Mouse (Mus musculus) bone marrow, adult 2 months (tissue): ENCODE results near the gene Fbxo28. TPM values are rescaled to one million over a fixed set of nuclear protein-coding genes. Genes with fewer than 3 reads are reported as not detected.

Source experiments
- H3K27ac ChIP-seq: fragments of 200-500 bp; 2 replicates; pipeline ENCODE4 v1.5.1; 2012; ENCODE audit warnings: low read depth, mild to moderate bottlenecking, control low read depth, inconsistent platforms, low read length; ENCODE audit not compliant: control insufficient read depth, poor library complexity, insufficient read depth
- H3K4me1 ChIP-seq: fragments of 200-500 bp; 2 replicates; pipeline ENCODE4 v1.6.1; 2011; ENCODE audit warnings: low read length; ENCODE audit not compliant: control insufficient read depth, insufficient read depth
- H3K4me3 ChIP-seq: fragments of 200-500 bp; replicated peaks from 2 replicates; pipeline ENCODE3; 2011; ENCODE audit warnings: mild to moderate bottlenecking, low read depth, low read length, control low read depth; ENCODE audit not compliant: control insufficient read depth
- CTCF ChIP-seq: fragments of 200-500 bp; IDR thresholded peaks from 2 replicates; pipeline ENCODE4 v1.5.1; 2011; ENCODE audit warnings: low read length, control low read depth; ENCODE audit not compliant: control insufficient read depth, insufficient read depth
- POLR2A ChIP-seq: fragments of 200-500 bp; IDR thresholded peaks from 2 replicates; pipeline ENCODE4 v1.6.1; 2011; ENCODE audit warnings: low read depth, mild to moderate bottlenecking, control low read depth, low read length, borderline replicate concordance; ENCODE audit not compliant: control insufficient read depth
- WGBS: fragments of 180-500 bp; shearing (Covaris S2); methylation state at CpG from one replicate; pipeline ENCODE4 v1.1.7; 2018; 5-methylcytosine and 5-hydroxymethylcytosine counted together
- polyA plus RNA-seq: library from polyadenylated mRNA; stranded (reverse); fragments of >200 nt; gene quantifications from 2 replicates; pipeline ENCODE4 v1.2.4, GENCODE M21; 2011; ENCODE audit warnings: low replicate concordance; ENCODE audit not compliant: missing spikeins, insufficient read depth, insufficient read length

Fbxo28 gene
- polyA plus RNA-seq, 1 experiment = 8.6 TPM

- Histone ChIP-seq H3K4me3 (no peak overlapping the region), H3K27ac (no peak overlapping the region), H3K4me1 (peaks cover 2% of the 10 kb centered on the region)
- WGBS = 80% methylated on average over 6 of the region's 6 CpGs
- TF ChIP-seq POLR2A (no peak), CTCF (no peak)
Observed at GRCm38 (mm10) chr1:182377519-182377918, 36.1 kb upstream of the Fbxo28 start.

- Histone ChIP-seq H3K4me1 (peaks cover 2% of the 10 kb centered on the region), H3K4me3 (no peak overlapping the region), H3K27ac (no peak overlapping the region)
- no peak for TF ChIP-seq POLR2A
- TF ChIP-seq CTCF = no peak
- WGBS = 87% methylated on average over 7 of the region's 7 CpGs
Observed at GRCm38 (mm10) chr1:182376826-182377225, 35.4 kb upstream of the Fbxo28 start.

DNA sequence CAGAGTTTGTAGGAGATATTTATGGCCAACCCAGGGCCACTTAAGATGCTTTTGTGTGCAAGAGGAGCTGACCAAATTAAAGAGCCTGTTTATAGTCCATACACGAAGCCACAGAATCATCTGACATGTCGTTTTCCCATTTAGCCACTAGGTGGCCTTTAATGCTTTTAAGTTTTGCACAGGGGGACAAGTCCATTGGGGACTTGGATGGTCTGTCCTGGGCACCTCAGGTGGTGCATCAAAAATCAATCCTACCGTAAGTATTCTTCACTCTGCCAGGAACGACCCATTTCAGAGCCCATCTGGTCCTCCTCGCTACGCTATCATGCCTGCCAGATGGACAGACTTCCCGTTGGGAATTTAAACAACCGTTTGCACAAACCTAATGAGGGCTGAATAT is 34.8 kb upstream of the Fbxo28 start:
- no peak overlapping the region for H3K4me3 ChIP-seq
- no peak overlapping the region for H3K27ac ChIP-seq
- 43% methylated on average over 8 of the region's 8 CpGs for WGBS
- H3K4me1 ChIP-seq = peaks cover 2% of the 10 kb centered on the region
- TF ChIP-seq CTCF (no peak), POLR2A (no peak)

GRCm38 (mm10) chr1:182371891-182372290 is 30.5 kb upstream of the Fbxo28 start:
- H3K4me3 ChIP-seq = no peak overlapping the region
- 62% methylated on average over 8 of the region's 8 CpGs for WGBS
- no peak overlapping the region for H3K27ac ChIP-seq
- no peak for TF ChIP-seq CTCF
- TF ChIP-seq POLR2A = no peak
- peaks cover 1% of the 10 kb centered on the region; the same call in 1 of the 2 replicates for H3K4me1 ChIP-seq

- WGBS = under 1% methylated on average over 4 of the region's 4 CpGs
- H3K27ac ChIP-seq = no peak overlapping the region
- TF ChIP-seq POLR2A (no peak), CTCF (no peak)
Observed at GRCm38 (mm10) chr1:182369435-182369834, 28.0 kb upstream of the Fbxo28 start.

DNA sequence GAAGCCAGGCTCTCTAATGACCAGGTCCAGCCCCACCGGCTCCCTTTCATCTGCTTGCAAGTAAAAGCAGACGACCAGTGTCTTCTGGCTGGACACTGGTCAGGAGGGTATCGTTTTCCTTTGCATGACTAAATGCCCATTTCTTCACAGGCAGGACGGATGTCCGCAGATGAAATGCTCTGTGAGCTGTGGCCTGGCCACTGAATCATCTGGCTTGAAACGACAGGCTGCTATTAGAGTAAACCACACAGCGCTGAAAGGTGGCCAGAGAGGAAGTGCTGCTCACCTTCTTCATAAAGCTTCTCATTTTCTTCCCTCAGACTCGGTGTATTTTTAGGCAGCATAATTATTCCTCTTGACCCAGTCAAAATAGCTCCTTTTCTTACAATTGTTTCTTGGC is 27.4 kb upstream of the Fbxo28 start:
- no peak overlapping the region for H3K27ac ChIP-seq
- TF ChIP-seq CTCF = no peak
- TF ChIP-seq POLR2A = no peak
- H3K4me1 ChIP-seq = peaks cover 1% of the 10 kb centered on the region; the same call in 1 of the 2 replicates
- 5% methylated on average over 8 of the region's 8 CpGs for WGBS
- no peak overlapping the region for H3K4me3 ChIP-seq

More at GRCm38 (mm10) chr1:182369435-182369834, 28.0 kb upstream of the Fbxo28 start:
- H3K4me3 ChIP-seq = no peak overlapping the region
- H3K4me1 ChIP-seq = peaks cover 1% of the 10 kb centered on the region; the same call in 1 of the 2 replicates

- Histone ChIP-seq H3K4me1 (peaks cover 1% of the 10 kb centered on the region; the same call in 1 of the 2 replicates), H3K4me3 (no peak overlapping the region), H3K27ac (no peak overlapping the region)
- 66% methylated on average over 7 of the region's 7 CpGs for WGBS
- no peak for TF ChIP-seq POLR2A
- TF ChIP-seq CTCF = no peak
Observed at GRCm38 (mm10) chr1:182368309-182368708, 26.9 kb upstream of the Fbxo28 start.

- Histone ChIP-seq H3K4me1 (no peaks in the 10 kb centered on the region; the same call in 1 of the 2 replicates), H3K27ac (no peak overlapping the region), H3K4me3 (no peak overlapping the region)
- WGBS = 17% methylated on average over 12 of the region's 12 CpGs
- TF ChIP-seq POLR2A = no peak
- no peak for TF ChIP-seq CTCF
Observed at GRCm38 (mm10) chr1:182363683-182364404, 22.4 kb upstream of the Fbxo28 start.
